11 mouse cellular contexts compared by ENCODE assay signal in genomic region chr4:57690805-57691204, GRCm38 (mm10).
"Had no signal": no experiment of that assay in that cellular context is flagged by ENCODE, and none has a peak within 500 bp of the region (broad histone marks: within the 10 kb centered on the region; RNA-seq: fewer than 3 reads in every experiment).

No protein-coding gene starts in this region.

- H3K4me3 ChIP-seq: kidney, embryonic 15.5 days; liver, embryonic 13.5 days; midbrain, embryonic 10.5 days; midbrain, embryonic 13.5 days had no signal

- ATAC-seq: midbrain, embryonic 13.5 days had no signal

- H3K27ac ChIP-seq: kidney, embryonic 15.5 days; liver, embryonic 13.5 days; macrophage; midbrain, embryonic 10.5 days; midbrain, embryonic 13.5 days had no signal

- H3K9me3 ChIP-seq: kidney, embryonic 15.5 days; liver, embryonic 13.5 days; midbrain, embryonic 10.5 days; midbrain, embryonic 13.5 days had no signal

- H3K9ac ChIP-seq: kidney, embryonic 15.5 days; liver, embryonic 13.5 days; midbrain, embryonic 13.5 days had no signal

- H3K4me1 ChIP-seq: liver, embryonic 13.5 days had no signal

- H3K36me3 ChIP-seq: kidney, embryonic 15.5 days; liver, embryonic 13.5 days; midbrain, embryonic 10.5 days; midbrain, embryonic 13.5 days had no signal

- H3K27me3 ChIP-seq: kidney, embryonic 15.5 days; liver, embryonic 13.5 days had no signal

- DNase-seq: kidney, postnatal 10 days; kidney, postnatal 36 days; liver, embryonic 13.5 days; lung, adult 2 months; lung, postnatal 14 days; thymus, adult 18-20 months; thymus, postnatal 36 days had no signal
